Mouse (Mus musculus) cerebellum, adult 2 months (tissue): ENCODE measurements around the gene Cdipt.
A peak's percentile ranks its signal among the peaks of the same experiment; 100 is the strongest.

ENCODE experiments used
- CTCF ChIP-seq: fragments of 200-500 bp; IDR thresholded peaks from 2 replicates; pipeline ENCODE4 v1.5.1; 2011; ENCODE audit warnings: low read depth, mild to moderate bottlenecking, control low read depth, low read length, moderate library complexity, borderline replicate concordance; ENCODE audit not compliant: insufficient read depth
- POLR2A ChIP-seq: fragments of 200-500 bp; IDR thresholded peaks from 2 replicates; pipeline ENCODE4 v1.6.1; 2011; ENCODE audit warnings: low read length, control low read depth, borderline replicate concordance; ENCODE audit not compliant: insufficient read depth

DNA sequence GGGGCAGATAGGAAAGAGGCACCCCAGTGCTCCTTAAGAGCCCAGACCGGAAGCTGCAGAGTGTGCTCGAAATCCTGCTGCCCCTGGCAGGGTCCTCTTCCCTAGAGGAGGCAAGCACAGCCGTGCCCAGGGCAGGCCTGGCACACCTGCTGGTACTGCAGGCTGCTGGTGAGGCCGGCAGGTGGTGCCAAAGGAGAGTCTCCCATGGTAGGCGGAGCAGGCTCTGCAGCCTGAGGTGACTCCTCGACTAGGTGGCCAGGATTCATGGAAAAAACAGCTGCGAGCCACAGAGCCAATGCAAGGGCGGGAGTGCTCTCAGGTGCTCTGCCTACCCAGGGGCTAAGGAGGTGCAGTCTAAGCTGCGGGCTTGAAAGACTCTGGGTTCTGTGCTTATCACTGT, 10.6 kb downstream of the Cdipt start:
- TF ChIP-seq POLR2A, result 0 out of 2 replicates have a peak, but pooled peaks have one; percentile 9
- peak; percentile 84 for TF ChIP-seq CTCF
